Mouse (Mus musculus) brain, embryonic 18.5 days (tissue): ENCODE results near the gene Zscan4b.
"Not testable (repeated sequence)": the region's sequence is repeated elsewhere in the genome, so short reads cannot be mapped to it uniquely, and the experiment has no call there.

Experiments
- DNase-seq: peaks from one replicate; pipeline ENCODE4 v3.0.0-alpha.2; 2012; ENCODE audit warnings: low read depth, low spot score

Gene Zscan4b

DNA sequence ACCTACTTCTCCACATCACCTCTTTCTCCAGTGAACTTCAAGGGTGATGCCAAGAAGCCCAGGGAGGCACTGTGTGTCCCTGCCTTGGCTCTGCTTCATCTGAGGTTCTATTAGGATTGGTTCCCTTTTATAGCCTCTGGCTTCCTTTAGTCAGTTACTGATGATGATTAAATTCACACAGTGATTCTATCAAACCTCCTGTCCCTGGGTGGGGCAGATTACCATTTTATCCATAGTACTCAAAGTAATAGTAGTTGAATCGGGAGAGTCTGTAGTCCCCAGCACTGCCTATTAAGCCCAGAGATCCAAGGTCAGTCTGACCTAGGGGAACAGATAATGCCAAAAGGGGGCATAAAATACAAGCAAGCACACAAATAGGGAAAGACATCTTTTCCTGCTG, at the start of gene Zscan4b:
Gene Zscan4b (minus strand): TSS at position 101 of the 400 bp plus-strand sequence.
- DNase-seq, result not testable (repeated sequence)
